Mouse (Mus musculus) heart, postnatal 0 days (tissue): Measurements from ENCODE around the gene Chn1. TPM values are rescaled to one million over a fixed set of nuclear protein-coding genes. Genes with fewer than 3 reads are reported as not detected.

Experiments
- ATAC-seq: fragments of 200-750 bp; cut with Nextera tagmentation; 2 replicates; pipeline ENCODE4 v1.8.0; 2017; ENCODE audit warnings: low read depth, moderate number of reproducible peaks, moderate library complexity; ENCODE audit not compliant: insufficient read depth
- DNase-seq: peaks from one replicate; pipeline ENCODE4 v3.0.0-alpha.2; 2016; ENCODE audit warnings: low spot score
- H3K27ac ChIP-seq: fragments of 300-500 bp; sonication (generic); 2 replicates; pipeline ENCODE4 v1.5.1; 2014; ENCODE audit warnings: low read depth, mild to moderate bottlenecking
- H3K27me3 ChIP-seq: fragments of 300-500 bp; sonication (generic); 2 replicates; pipeline ENCODE4 v1.6.1; 2014; ENCODE audit warnings: low read length, mixed read lengths; ENCODE audit not compliant: control insufficient read depth, insufficient read depth
- H3K36me3 ChIP-seq: fragments of 300-500 bp; sonication (generic); replicated peaks from 2 replicates; pipeline ENCODE4 v1.6.1; 2014; ENCODE audit warnings: low read length, mixed read lengths; ENCODE audit not compliant: control insufficient read depth, insufficient read depth
- H3K4me1 ChIP-seq: fragments of 300-500 bp; sonication (generic); 2 replicates; pipeline ENCODE4 v1.6.1; 2014; ENCODE audit warnings: antibody characterized with exemption; ENCODE audit not compliant: control insufficient read depth, insufficient read depth
- H3K4me2 ChIP-seq: fragments of 300-500 bp; sonication (generic); 2 replicates; pipeline ENCODE4 v1.6.1; 2014; ENCODE audit warnings: low read depth, mild to moderate bottlenecking, low read length, moderate library complexity
- H3K4me3 ChIP-seq: fragments of 300-500 bp; sonication (generic); 2 replicates; pipeline ENCODE4 v1.5.1; 2014; ENCODE audit warnings: low read depth, low read length
- H3K9ac ChIP-seq: fragments of 300-500 bp; sonication (generic); replicated peaks from 2 replicates; pipeline ENCODE4 v1.6.1; 2014; ENCODE audit warnings: low read depth, low read length, mixed read lengths
- H3K9me3 ChIP-seq: fragments of 300-500 bp; sonication (generic); replicated peaks from 2 replicates; pipeline ENCODE4 v1.6.1; 2016; ENCODE audit warnings: low read length; ENCODE audit not compliant: control insufficient read depth
- CTCF ChIP-seq: IDR thresholded peaks from 2 replicates; pipeline ENCODE4 v1.5.1; 2016; ENCODE audit warnings: antibody characterized with exemption, control low read depth, low read depth
- EP300 ChIP-seq: IDR thresholded peaks from 2 replicates; pipeline ENCODE4 v1.6.1; 2016; ENCODE audit warnings: antibody characterized with exemption, low read depth
- WGBS: fragments of 180-500 bp; shearing (Covaris S2); extraction: QIAGEN DNeasy Blood & Tissue Kit; methylation state at CpG from one replicate; pipeline ENCODE4 v1.1.7; 2014; 5-methylcytosine and 5-hydroxymethylcytosine counted together
- polyA plus RNA-seq: library from polyadenylated mRNA; unstranded; fragments of >200 nt; fragmentation: Nextera tagmentation; extraction: Ambion mirVana; gene quantifications from 2 replicates; pipeline ENCODE4 v1.2.1, GENCODE M21; 2015
- total RNA-seq: library from RNA; depleted of rRNA; stranded (reverse); fragments of >200 nt; gene quantifications from 2 replicates; pipeline ENCODE4 v1.2.3, GENCODE M21; 2014; ENCODE audit warnings: low replicate concordance

The Chn1 gene
- total and polyA plus RNA-seq, 2 experiments from 2014 or later = 18.6 to 29.6 TPM

GRCm38 (mm10) chr2:73590106-73590505, 185.0 kb downstream of the Chn1 start:
- H3K4me1 ChIP-seq = peaks cover 22% of the 10 kb centered on the region
- no peaks in the 10 kb centered on the region for H3K27me3 ChIP-seq
- H3K4me3 ChIP-seq = no peak overlapping the region
- ATAC-seq (no peak), DNase-seq (no peak)
- TF ChIP-seq EP300 = no peak
- no peak for TF ChIP-seq CTCF
- no peaks in the 10 kb centered on the region for H3K9me3 ChIP-seq
- no peaks in the 10 kb centered on the region for H3K36me3 ChIP-seq
- H3K27ac ChIP-seq = no peak overlapping the region
- 17% methylated on average over 12 of the region's 12 CpGs for WGBS
- peak overlapping the region; percentile 47 for H3K4me2 ChIP-seq
- H3K9ac ChIP-seq = 0 out of 2 replicates have a peak overlapping the region, but pooled peaks have one; percentile 3

GRCm38 (mm10) chr2:73588951-73589350, 186.2 kb downstream of the Chn1 start:
- no peak overlapping the region for H3K9ac ChIP-seq
- no peak overlapping the region for H3K27ac ChIP-seq
- 73% methylated on average over 2 of the region's 2 CpGs for WGBS
- TF ChIP-seq EP300 (no peak), CTCF (no peak)
- H3K9me3 ChIP-seq = no peaks in the 10 kb centered on the region
- DNase-seq (no peak), ATAC-seq (no peak)
- H3K36me3 ChIP-seq = no peaks in the 10 kb centered on the region
- peaks cover 22% of the 10 kb centered on the region for H3K4me1 ChIP-seq
- H3K27me3 ChIP-seq = no peaks in the 10 kb centered on the region
- no peak overlapping the region for H3K4me2 ChIP-seq
- no peak overlapping the region for H3K4me3 ChIP-seq

- H3K4me2 ChIP-seq = peak overlapping the region; percentile 43
Observed at GRCm38 (mm10) chr2:73587109-73587506, 188.0 kb downstream of the Chn1 start.

GRCm38 (mm10) chr2:73586392-73587108, 188.6 kb downstream of the Chn1 start:
- H3K36me3 ChIP-seq = no peaks in the 10 kb centered on the region
- peak overlapping the region; percentile 72 for H3K27ac ChIP-seq
- DNase-seq = no peak
- 0 out of 2 replicates have a peak overlapping the region, but pooled peaks have one; percentile 16 for H3K9ac ChIP-seq
- no peaks in the 10 kb centered on the region for H3K9me3 ChIP-seq
- no peak for ATAC-seq
- H3K4me3 ChIP-seq = no peak overlapping the region
- H3K27me3 ChIP-seq = no peaks in the 10 kb centered on the region
- peaks cover 22% of the 10 kb centered on the region for H3K4me1 ChIP-seq
- 45% methylated on average over 10 of the region's 10 CpGs for WGBS
- TF ChIP-seq EP300 (no peak), CTCF (no peak)
- H3K4me2 ChIP-seq = peak overlapping the region; percentile 43

More at GRCm38 (mm10) chr2:73587109-73587506, 188.0 kb downstream of the Chn1 start:
- Histone ChIP-seq H3K4me1 (peaks cover 22% of the 10 kb centered on the region), H3K27me3 (no peaks in the 10 kb centered on the region), H3K9me3 (no peaks in the 10 kb centered on the region), H3K9ac (0 out of 2 replicates have a peak overlapping the region, but pooled peaks have one; percentile 16), H3K27ac (peak overlapping the region; percentile 72), H3K36me3 (no peaks in the 10 kb centered on the region), H3K4me3 (no peak overlapping the region)
- DNase-seq = peak; percentile 59
- 18% methylated on average over 4 of the region's 4 CpGs for WGBS
- ATAC-seq = no peak
- TF ChIP-seq CTCF (no peak), EP300 (no peak)

- DNase-seq (peak; percentile 59), ATAC-seq (peak; percentile 49; the same call in 1 of the 2 replicates)
- Histone ChIP-seq H3K36me3 (no peaks in the 10 kb centered on the region), H3K27ac (peak overlapping the region; percentile 33), H3K4me2 (peak overlapping the region; percentile 71), H3K4me3 (peak overlapping the region; percentile 48), H3K9me3 (no peaks in the 10 kb centered on the region), H3K27me3 (no peaks in the 10 kb centered on the region), H3K9ac (0 out of 2 replicates have a peak overlapping the region, but pooled peaks have one; percentile 23), H3K4me1 (peaks cover 20% of the 10 kb centered on the region)
- TF ChIP-seq EP300 (no peak), CTCF (no peak)
- WGBS = 22% methylated on average over 12 of the region's 12 CpGs
Observed at GRCm38 (mm10) chr2:73585347-73585831, 189.8 kb downstream of the Chn1 start.
